Mouse (Mus musculus): ENCODE data around the gene Gpr18. TPM values are rescaled to one million over a fixed set of nuclear protein-coding genes. Genes with fewer than 3 reads are reported as not detected.
A peak's percentile ranks its signal among the peaks of the same experiment; 100 is the strongest.

Gpr18 gene
- total RNA-seq, 2 experiments from 2014 or later = not detected

GRCm38 (mm10) chr14:121949897-121950296 lies 34.3 kb upstream of the Gpr18 start:
- DNase-seq (ENCODE audit: low spot score in 2 of 2) = no peak

DNA sequence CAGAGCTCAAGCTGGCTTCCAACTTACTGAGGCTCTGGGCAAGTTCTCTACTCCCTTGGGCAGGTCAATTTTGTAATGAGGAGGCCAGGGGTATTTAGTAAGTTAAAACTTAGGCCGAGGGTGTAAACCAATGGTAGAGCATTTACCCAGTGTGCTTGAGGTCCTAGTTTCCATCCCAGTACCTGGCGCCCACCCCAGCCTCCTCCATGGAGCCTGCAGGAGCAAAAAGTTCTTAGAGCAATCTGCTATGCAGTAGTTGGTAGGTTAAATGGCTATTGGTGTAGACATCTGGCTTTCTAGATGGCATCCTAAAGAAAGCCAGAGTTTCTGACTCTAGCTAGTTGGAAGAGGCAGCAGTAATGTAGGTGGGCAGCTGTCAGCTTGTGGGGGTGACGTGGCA lies 33.9 kb upstream of the Gpr18 start:
- DNase-seq (ENCODE audit: low spot score in 2 of 2) = peak in 1 of 2 experiments; percentile 8

DNA sequence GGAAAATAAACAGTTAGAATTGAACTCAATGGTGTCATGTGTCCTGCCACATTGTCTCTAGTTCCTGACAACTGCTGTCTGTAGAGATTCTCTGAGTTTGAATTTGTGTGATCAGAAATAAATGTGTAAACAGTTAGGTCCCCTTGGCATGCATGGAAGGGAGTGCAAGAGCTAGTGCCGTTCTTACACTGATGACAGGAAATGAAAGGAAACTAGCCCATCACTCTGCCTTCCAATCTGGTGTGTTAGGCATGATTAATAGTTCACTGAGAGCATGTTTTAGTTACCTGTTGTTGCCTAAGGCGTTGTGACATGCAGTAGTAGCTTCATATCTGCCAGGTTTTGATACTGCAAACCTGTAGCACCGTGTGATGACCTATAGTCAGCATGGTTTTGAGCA lies 32.4 kb upstream of the Gpr18 start:
- DNase-seq (ENCODE audit: low spot score in 2 of 2) = peak in 1 of 2 experiments; percentile 4

DNA sequence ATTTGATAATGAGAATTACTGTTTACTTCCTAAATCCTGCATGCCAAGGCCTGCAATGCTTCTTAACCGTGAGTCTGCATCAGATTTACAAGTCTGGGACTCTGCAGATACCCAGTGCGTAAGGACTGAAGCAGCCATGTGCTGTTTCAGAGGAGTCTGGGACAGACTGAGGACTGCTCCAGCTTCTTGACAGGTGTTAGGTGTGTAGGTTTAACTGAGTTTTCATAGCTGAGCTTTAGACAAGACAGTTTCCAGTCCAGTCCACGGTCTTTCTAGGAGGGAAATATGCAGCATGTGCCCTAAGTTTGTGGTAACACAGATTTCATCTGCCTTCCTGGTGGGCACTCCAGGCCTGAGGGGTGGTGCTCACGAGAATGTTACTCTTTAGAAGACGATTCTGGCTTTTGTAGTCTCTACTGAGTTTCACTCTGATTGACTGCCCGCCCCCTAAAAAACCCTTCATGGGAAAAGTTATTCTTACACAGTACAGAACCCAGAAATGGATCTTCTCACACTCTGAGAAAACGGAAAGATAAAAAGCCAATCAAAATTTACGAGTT lies 31.7 kb upstream of the Gpr18 start:
- DNase-seq (ENCODE audit: low spot score in 2 of 2) = peak in 1 of 2 experiments; percentile 3

DNA sequence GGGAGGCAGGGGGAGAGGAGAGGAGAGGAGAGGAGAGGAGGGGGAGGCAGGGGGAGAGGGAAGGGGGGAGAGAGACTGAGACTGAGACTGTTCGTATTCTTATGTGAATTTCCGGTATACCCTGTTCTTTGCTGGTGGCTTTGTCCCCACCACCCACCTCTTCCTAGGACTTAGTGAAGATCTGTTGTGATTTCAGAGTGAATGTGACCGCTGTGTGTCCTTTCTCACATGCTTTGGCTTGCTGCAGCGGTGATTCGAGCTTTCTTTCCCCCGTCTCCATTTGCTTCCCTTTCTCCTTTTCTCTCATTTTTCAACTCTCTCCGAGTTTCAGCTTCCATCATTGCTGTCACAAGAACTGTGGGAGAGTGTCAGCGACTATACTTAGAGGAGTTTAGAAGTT lies 31.1 kb upstream of the Gpr18 start:
- peak in 1 of 2 experiments; percentile 8 for DNase-seq (ENCODE audit: low spot score in 2 of 2)

- DNase-seq (ENCODE audit: low spot score in 2 of 2) = no peak
Observed at GRCm38 (mm10) chr14:121946131-121946530, 30.6 kb upstream of the Gpr18 start.

- DNase-seq (ENCODE audit: low spot score in 2 of 2) = no peak
Observed at GRCm38 (mm10) chr14:121939582-121939981, 24.0 kb upstream of the Gpr18 start.

DNA sequence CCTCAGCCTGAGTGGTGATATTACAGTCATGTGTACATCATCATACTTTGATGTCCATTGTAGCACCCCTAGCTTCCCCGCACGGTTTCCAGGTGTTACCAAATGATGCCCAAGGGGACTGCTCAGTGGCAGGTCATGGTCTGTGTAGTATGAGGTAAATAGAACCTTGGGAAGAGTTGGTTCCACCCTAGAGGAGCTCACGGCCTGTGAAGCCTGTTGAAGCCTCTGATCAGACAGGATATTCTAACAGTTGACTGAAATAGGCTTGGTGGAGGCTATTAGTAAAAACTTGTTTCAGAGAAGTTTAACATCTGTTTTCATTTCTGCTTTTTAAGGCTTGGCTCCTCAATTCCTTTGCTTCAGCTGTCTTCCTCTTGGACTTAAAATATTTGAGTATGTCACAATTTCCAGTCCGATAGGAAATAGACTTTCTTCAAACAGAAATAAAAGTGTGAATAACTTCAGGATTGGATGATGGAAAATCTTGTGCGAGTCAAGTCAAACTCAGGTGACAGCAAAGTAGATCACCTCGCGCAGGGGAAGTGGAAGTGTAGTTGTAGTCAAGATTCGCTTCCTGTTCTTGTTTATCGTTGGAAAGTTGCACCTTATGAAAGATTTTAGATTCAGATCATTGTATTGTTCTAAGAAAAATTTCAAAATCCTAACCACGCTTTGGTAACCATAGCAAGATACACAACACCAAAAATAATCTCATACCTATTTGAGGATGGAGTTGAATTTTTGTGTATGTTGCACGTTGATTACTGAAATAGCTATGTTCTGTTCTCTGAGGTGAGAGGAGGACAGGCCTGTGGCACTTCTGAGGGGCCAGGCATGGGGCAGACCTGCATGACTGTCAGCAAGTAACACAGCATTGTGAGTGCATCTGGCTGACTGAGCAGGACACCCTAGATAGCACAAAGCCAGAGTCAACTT lies 22.9 kb upstream of the Gpr18 start:
- no peak for DNase-seq (ENCODE audit: low spot score in 2 of 2)

DNA sequence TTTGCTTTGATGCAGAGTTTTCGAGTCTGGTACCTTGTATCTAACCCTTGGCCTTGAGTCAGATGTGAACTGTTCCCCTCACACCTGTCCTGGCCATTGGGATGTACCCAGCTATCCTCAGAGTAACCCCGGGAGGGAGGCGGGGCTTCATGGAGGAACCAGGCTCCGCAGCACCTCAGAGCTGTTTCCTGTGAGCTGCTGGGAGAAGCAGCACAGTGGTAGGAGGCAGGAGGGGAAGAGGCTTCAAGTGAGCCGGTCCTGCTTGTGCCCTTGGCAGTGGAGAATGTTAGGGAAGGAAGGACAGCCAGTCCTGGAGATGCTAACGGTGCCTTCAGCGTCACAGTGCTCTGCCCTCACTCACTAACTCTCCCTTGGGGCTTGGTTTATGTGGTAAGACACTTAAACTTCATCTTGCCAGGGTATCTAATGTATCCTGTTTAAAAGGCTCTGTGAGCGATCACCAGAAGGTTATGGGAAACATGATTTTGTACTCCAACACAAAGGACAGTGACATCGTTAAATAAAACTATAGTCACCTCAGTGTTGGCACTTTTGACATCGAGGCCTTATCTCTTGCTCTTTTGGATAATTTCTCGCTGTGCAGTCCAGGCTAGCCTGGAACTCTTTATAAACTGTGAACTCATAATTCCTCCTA lies 22.1 kb upstream of the Gpr18 start:
- DNase-seq (ENCODE audit: low spot score in 2 of 2) = no peak

- DNase-seq (ENCODE audit: low spot score in 2 of 2) = no peak
Observed at GRCm38 (mm10) chr14:121936856-121937255, 21.3 kb upstream of the Gpr18 start.

DNA sequence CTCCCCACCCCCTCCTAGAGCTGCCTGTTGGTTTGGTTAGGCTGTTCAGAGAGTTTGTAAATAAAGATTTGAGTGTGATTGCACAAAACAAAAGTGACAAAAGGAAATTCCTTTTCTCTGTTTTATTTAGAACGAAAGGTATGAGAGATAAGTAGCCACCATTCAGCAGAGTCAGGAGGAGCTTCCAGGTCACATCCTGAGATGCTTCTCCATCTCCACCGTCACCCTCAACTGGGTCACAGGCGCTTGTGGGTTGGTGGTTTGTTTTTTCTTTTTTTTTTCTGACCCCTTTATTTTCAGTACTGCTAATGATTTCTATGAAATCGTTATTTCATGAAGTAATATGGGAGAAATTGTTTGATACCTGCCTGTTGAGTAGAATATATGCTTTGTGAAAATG lies 20.8 kb upstream of the Gpr18 start:
- no peak for DNase-seq (ENCODE audit: low spot score in 2 of 2)

DNA sequence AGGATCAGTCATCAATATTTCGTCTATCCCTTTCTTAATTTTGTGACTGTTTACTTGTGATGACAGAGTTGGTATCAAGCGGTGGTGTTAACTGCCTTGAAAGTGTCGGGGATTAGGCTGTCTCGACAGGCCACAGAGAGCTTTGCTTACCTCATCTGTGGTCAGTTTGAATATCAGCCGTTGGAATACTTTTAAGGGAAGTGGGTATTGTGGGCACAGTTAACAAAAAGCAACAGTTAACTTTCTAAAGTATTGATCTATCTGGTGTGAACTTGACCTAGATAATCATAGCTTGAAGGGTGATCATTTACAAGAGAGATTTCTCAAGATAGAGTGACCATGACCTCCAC lies 19.0 kb upstream of the Gpr18 start:
- DNase-seq (ENCODE audit: low spot score in 2 of 2) = no peak

- no peak for DNase-seq (ENCODE audit: low spot score in 2 of 2)
Observed at GRCm38 (mm10) chr14:121933906-121934596, 18.5 kb upstream of the Gpr18 start.

DNA sequence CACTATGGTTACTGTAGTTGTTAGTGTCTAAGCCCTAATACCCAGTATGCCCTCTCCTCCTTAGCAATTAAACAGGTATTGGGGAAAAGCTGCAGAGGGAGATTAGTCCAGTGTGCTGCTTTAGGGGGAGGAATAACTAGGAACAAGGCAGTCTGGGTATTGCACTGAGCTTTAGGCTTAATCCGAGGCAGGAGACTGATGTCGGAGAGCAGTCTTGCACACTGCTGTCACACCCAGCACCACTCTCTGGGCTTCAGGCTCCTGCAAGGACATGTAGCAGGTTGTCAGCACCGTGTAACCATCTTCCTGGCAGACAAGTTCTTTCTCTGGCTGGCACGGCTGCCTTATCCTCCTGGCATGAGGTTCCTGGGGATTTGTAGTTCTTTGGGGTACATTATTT lies 16.6 kb upstream of the Gpr18 start:
- DNase-seq (ENCODE audit: low spot score in 2 of 2) = no peak

- DNase-seq (ENCODE audit: low spot score in 2 of 2) = no peak
Observed at GRCm38 (mm10) chr14:121931594-121931993, 16.0 kb upstream of the Gpr18 start.

- DNase-seq (ENCODE audit: low spot score in 2 of 2) = no peak
Observed at GRCm38 (mm10) chr14:121930731-121931383, 15.3 kb upstream of the Gpr18 start.

- no peak for DNase-seq (ENCODE audit: low spot score in 2 of 2)
Observed at GRCm38 (mm10) chr14:121929243-121929951, 13.8 kb upstream of the Gpr18 start.

DNA sequence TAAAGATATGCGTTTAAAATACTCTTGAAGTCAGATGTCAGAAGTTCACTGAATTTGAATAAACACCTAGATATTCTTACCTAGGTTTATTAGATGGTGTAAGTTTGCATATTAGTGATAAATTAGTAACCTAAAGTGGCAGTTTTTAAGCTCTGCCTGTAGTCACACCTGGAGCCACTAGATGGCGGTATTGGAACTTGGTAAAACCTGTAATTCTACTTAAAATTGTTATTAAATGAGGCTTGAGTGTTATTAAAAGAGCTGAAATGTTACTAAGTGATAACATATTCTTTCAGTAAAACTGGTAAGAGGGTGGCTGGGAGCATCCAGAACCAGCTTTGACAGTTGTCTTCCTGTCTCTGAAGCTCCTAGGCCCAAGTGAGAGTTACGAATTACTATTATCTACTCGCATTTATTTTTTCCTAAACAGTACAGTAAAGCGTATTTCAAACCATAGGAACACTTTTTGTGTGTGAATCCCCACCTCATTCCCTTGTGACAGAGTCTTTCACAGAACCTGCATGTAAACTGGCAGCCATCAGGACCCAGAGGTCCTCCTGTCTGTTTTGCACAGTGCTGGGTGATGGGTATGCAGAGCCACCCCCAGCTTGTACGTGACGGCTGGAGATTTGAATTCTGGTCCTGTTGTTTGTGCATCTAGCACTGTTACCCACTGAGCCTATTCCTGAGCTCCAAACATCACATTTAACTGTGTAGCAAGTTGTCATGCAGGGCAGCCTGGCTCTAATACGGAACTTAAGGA lies 13.0 kb upstream of the Gpr18 start:
- DNase-seq (ENCODE audit: low spot score in 2 of 2) = peak; percentile 64 to 65

- no peak for DNase-seq (ENCODE audit: low spot score in 2 of 2)
Observed at GRCm38 (mm10) chr14:121927451-121927850, 11.9 kb upstream of the Gpr18 start.

- DNase-seq (ENCODE audit: low spot score in 2 of 2) = no peak
Observed at GRCm38 (mm10) chr14:121926901-121927300, 11.3 kb upstream of the Gpr18 start.
